Mouse (Mus musculus): ENCODE measurements at regions not wholly inside any gene's neighbourhood (a gene's known extent, or its start where the extent isn't known, plus 50 kb on each side); places are given as distances from the start of the nearest gene placed in this dataset.

GRCm38 (mm10) chr16:24056885-24057531, 68.4 kb upstream of the Bcl6 start:
- H3K27me3 ChIP-seq (replicated peaks) = peaks cover 4% of the 10 kb centered on the region
- TF ChIP-seq FLI1 (IDR thresholded peaks at IDR 0.05; ENCODE audit: low read length) = no peak
- no peak for TF ChIP-seq GATA1 (IDR thresholded peaks at IDR 0.05; ENCODE audit: borderline replicate concordance, low read length)
- no peaks in the 10 kb centered on the region for H3K9me3 ChIP-seq
- H3K4me1 ChIP-seq = peaks cover 8% of the 10 kb centered on the region
- H3K36me3 ChIP-seq (replicated peaks; ENCODE audit: low read length) = no peaks in the 10 kb centered on the region
- no peak overlapping the region for H3K4me3 ChIP-seq (replicated peaks)

- no peaks in the 10 kb centered on the region for H3K36me3 ChIP-seq (replicated peaks; ENCODE audit: low read length)
Observed at GRCm38 (mm10) chr16:24056123-24056884, 67.7 kb upstream of the Bcl6 start.

GRCm38 (mm10) chr16:24054293-24054692, 65.6 kb upstream of the Bcl6 start:
- no peaks in the 10 kb centered on the region for H3K36me3 ChIP-seq (replicated peaks; ENCODE audit: low read length)
- H3K4me1 ChIP-seq = no peaks in the 10 kb centered on the region
- H3K4me3 ChIP-seq (replicated peaks) = no peak overlapping the region
- TF ChIP-seq FLI1 (IDR thresholded peaks at IDR 0.05; ENCODE audit: low read length) (no peak), GATA1 (IDR thresholded peaks at IDR 0.05; ENCODE audit: borderline replicate concordance, low read length) (no peak)
- H3K9me3 ChIP-seq = no peaks in the 10 kb centered on the region
- H3K27me3 ChIP-seq (replicated peaks) = peaks cover 4% of the 10 kb centered on the region

More at GRCm38 (mm10) chr16:24056123-24056884, 67.7 kb upstream of the Bcl6 start:
- Histone ChIP-seq H3K27me3 (replicated peaks) (peaks cover 4% of the 10 kb centered on the region), H3K9me3 (no peaks in the 10 kb centered on the region), H3K4me3 (replicated peaks) (no peak overlapping the region), H3K4me1 (peaks cover under 1% of the 10 kb centered on the region; the same call in 1 of the 2 replicates)
- TF ChIP-seq GATA1 (IDR thresholded peaks at IDR 0.05; ENCODE audit: borderline replicate concordance, low read length) = no peak
- TF ChIP-seq FLI1 (IDR thresholded peaks at IDR 0.05; ENCODE audit: low read length) = no peak

GRCm38 (mm10) chr16:24053403-24053802, 64.8 kb upstream of the Bcl6 start:
- peaks cover 4% of the 10 kb centered on the region for H3K27me3 ChIP-seq (replicated peaks)
- no peak overlapping the region for H3K4me3 ChIP-seq (replicated peaks)
- H3K36me3 ChIP-seq (replicated peaks; ENCODE audit: low read length) = no peaks in the 10 kb centered on the region
- H3K4me1 ChIP-seq = no peaks in the 10 kb centered on the region
- H3K9me3 ChIP-seq = no peaks in the 10 kb centered on the region
- TF ChIP-seq GATA1 (IDR thresholded peaks at IDR 0.05; ENCODE audit: borderline replicate concordance, low read length) (no peak), FLI1 (IDR thresholded peaks at IDR 0.05; ENCODE audit: low read length) (no peak)

- Histone ChIP-seq H3K9me3 (no peaks in the 10 kb centered on the region), H3K27me3 (replicated peaks) (peaks cover 4% of the 10 kb centered on the region), H3K4me1 (no peaks in the 10 kb centered on the region), H3K36me3 (replicated peaks; ENCODE audit: low read length) (no peaks in the 10 kb centered on the region), H3K4me3 (replicated peaks) (no peak overlapping the region)
- TF ChIP-seq GATA1 (IDR thresholded peaks at IDR 0.05; ENCODE audit: borderline replicate concordance, low read length) (no peak), FLI1 (IDR thresholded peaks at IDR 0.05; ENCODE audit: low read length) (no peak)
Observed at GRCm38 (mm10) chr16:24050856-24051640, 62.4 kb upstream of the Bcl6 start.

GRCm38 (mm10) chr16:24043779-24044178, 55.1 kb upstream of the Bcl6 start:
- Histone ChIP-seq H3K9me3 (no peaks in the 10 kb centered on the region), H3K4me3 (replicated peaks) (no peak overlapping the region), H3K27me3 (replicated peaks) (peaks cover 6% of the 10 kb centered on the region), H3K36me3 (replicated peaks; ENCODE audit: low read length) (no peaks in the 10 kb centered on the region), H3K4me1 (no peaks in the 10 kb centered on the region)
- TF ChIP-seq GATA1 (IDR thresholded peaks at IDR 0.05; ENCODE audit: borderline replicate concordance, low read length) = no peak
- no peak for TF ChIP-seq FLI1 (IDR thresholded peaks at IDR 0.05; ENCODE audit: low read length)

GRCm38 (mm10) chr16:24042977-24043376, 54.3 kb upstream of the Bcl6 start:
- no peaks in the 10 kb centered on the region for H3K4me1 ChIP-seq
- H3K4me3 ChIP-seq (replicated peaks) = no peak overlapping the region
- H3K9me3 ChIP-seq = peaks cover under 1% of the 10 kb centered on the region; the same call in 1 of the 2 replicates
- no peaks in the 10 kb centered on the region for H3K36me3 ChIP-seq (replicated peaks; ENCODE audit: low read length)
- H3K27me3 ChIP-seq (replicated peaks) = peaks cover 6% of the 10 kb centered on the region
- TF ChIP-seq GATA1 (IDR thresholded peaks at IDR 0.05; ENCODE audit: borderline replicate concordance, low read length) (no peak), FLI1 (IDR thresholded peaks at IDR 0.05; ENCODE audit: low read length) (no peak)

- H3K4me1 ChIP-seq = no peaks in the 10 kb centered on the region
- H3K4me3 ChIP-seq (replicated peaks) = no peak overlapping the region
- H3K9me3 ChIP-seq = peaks cover 9% of the 10 kb centered on the region
- H3K27me3 ChIP-seq (replicated peaks) = peaks cover 6% of the 10 kb centered on the region
- no peak for TF ChIP-seq FLI1 (IDR thresholded peaks at IDR 0.05; ENCODE audit: low read length)
- no peak for TF ChIP-seq GATA1 (IDR thresholded peaks at IDR 0.05; ENCODE audit: borderline replicate concordance, low read length)
- no peaks in the 10 kb centered on the region for H3K36me3 ChIP-seq (replicated peaks; ENCODE audit: low read length)
Observed at GRCm38 (mm10) chr16:24042216-24042615, 53.6 kb upstream of the Bcl6 start.

GRCm38 (mm10) chr16:24041403-24041802, 52.8 kb upstream of the Bcl6 start:
- Histone ChIP-seq H3K9me3 (peaks cover 11% of the 10 kb centered on the region), H3K27me3 (replicated peaks) (peaks cover 6% of the 10 kb centered on the region), H3K36me3 (replicated peaks; ENCODE audit: low read length) (no peaks in the 10 kb centered on the region), H3K4me3 (replicated peaks) (no peak overlapping the region), H3K4me1 (no peaks in the 10 kb centered on the region)
- TF ChIP-seq GATA1 (IDR thresholded peaks at IDR 0.05; ENCODE audit: borderline replicate concordance, low read length) (no peak), FLI1 (IDR thresholded peaks at IDR 0.05; ENCODE audit: low read length) (no peak)
